Mouse (Mus musculus) lung, adult 18-20 months (tissue): ENCODE measurements around the gene Pigk.

Experiments
- DNase-seq, 2 experiments: peaks; one replicate each; pipeline ENCODE4 v3.0.0; 2022; ENCODE audit warnings: mixed read lengths in 2 of 2

The Pigk gene

DNA sequence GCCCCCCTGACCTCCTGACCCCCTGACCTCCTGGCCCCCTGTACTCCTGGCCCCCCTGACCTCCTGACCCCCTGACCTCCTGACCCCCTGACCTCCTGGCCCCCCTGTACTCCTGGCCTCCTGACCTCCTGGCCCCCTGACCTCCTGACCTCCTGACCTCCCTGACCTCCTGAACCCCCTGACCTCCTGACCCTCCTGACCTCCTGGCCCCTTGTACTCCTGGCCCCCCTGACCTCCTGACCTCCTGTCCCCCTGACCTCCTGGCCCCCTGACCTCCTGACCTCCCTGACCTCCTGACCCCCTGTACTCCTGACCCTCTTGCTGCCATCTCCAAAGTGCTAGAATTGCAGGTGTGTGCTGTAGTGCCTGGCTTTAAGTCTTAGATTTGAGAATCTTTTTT is 19.6 kb downstream of the Pigk start:
- DNase-seq, result no peak

GRCm38 (mm10) chr3:152734100-152734499 is 20.2 kb downstream of the Pigk start:
- DNase-seq, result no peak

- no peak for DNase-seq
Observed at GRCm38 (mm10) chr3:152735601-152736250, 21.8 kb downstream of the Pigk start.

DNA sequence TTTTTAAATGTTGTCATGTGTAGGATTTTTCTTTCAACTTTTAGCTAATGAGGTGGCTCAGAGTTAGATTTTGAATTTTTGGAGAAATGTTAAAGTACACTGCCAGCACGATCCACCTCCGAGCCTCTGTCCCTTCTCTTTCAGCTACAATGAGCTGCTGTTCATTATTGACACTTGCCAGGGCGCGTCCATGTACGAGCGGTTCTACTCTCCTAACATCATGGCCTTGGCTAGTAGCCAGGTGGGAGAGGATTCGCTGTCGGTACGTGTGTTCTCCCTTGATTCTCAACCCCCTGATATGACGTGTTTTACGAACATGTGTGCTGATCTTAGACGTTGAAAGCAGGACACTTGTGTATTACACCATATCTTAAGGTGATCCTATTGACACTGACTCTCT is 30.4 kb downstream of the Pigk start:
- DNase-seq, result no peak

- no peak for DNase-seq
Observed at GRCm38 (mm10) chr3:152745611-152746010, 31.7 kb downstream of the Pigk start.

DNA sequence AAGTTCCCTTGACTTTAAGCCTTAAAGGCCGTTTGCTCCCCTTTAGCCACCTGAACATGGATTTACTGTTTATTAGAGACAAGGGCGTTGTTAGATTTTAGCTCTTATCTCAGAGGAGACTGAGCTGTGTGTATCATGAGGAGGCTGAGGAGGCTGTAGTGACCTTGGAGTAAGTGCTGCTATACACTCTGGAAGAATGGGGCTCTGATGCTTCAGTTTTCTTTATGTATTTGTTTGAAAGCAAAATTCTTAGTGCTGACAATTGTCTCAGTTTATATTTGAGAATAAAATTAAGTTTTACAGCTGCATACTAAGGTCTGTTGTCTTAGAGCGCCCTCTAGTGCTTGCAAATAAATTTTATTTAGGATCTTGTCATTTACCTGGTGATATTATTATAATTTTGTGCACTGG is 35.6 kb downstream of the Pigk start:
- no peak for DNase-seq

- DNase-seq, result no peak
Observed at GRCm38 (mm10) chr3:152749881-152750280, 36.0 kb downstream of the Pigk start.

DNA sequence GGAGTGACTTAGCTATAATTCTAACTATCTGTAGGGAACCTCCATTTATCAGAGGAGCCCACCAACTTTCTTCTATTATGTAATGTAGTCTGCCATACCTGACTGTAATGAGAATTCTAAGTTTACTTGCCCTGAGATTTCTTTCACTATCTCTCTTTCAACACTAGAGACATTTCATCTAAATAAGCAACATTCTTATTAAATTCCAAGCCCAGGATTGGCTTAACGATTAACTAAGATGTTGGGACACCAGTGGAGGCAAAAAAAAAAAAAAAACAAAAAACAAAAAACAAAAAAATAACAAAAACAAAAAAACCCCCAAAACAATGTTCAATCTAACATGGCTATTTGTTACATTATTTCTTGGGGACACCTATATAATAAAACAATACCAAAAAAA is 39.0 kb downstream of the Pigk start:
- DNase-seq, result no peak

- DNase-seq, result no peak
Observed at GRCm38 (mm10) chr3:152753345-152753744, 39.4 kb downstream of the Pigk start.

- DNase-seq, result no peak
Observed at GRCm38 (mm10) chr3:152753920-152754764, 40.2 kb downstream of the Pigk start.

GRCm38 (mm10) chr3:152755515-152755914 is 41.6 kb downstream of the Pigk start:
- peak; percentile 33 to 56 for DNase-seq

GRCm38 (mm10) chr3:152756896-152757295 is 43.0 kb downstream of the Pigk start:
- DNase-seq, result no peak

DNA sequence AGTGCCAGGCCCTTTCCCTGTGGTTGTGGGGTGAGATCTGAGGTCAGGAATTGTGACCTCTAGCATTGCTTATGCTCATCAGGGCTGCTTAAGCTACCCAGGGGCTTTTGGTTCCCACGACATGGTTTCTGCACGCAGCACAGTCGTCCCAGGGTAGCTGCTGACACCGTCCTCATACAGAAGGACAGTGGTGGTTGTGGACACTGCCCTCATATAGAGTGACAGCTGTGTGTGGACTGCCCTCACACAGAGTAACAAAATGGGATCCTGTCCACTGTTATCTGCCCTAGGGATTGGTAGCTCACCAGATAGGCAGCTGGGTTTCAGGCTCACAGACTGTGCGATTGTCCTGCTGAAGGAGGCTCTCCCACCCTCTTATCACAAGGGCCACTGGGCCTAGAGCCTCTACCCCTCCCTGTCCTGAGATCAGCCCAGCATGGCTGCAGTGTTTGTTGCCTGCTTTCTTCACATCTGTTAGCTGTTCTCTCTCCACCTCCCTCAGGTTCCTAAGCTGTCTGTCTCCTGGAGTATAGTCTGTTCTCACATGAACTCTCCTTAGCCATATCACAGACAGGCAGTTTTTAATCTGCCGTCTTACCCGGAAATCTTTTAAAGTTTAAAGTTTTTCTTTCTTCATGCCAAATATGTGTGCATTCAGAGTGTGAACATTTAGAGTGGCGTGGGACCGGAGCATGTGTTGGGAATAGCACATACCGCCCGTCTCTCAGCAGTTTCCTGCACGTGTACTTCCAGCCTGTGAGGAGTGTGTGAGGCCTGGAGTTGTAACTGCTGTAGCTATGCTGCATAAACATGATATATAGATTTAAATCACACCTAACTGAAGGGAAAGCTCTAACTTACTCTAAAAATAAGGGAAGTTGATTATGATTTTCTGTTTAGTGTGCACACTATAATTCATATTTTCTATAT is 43.8 kb downstream of the Pigk start:
- no peak for DNase-seq

DNA sequence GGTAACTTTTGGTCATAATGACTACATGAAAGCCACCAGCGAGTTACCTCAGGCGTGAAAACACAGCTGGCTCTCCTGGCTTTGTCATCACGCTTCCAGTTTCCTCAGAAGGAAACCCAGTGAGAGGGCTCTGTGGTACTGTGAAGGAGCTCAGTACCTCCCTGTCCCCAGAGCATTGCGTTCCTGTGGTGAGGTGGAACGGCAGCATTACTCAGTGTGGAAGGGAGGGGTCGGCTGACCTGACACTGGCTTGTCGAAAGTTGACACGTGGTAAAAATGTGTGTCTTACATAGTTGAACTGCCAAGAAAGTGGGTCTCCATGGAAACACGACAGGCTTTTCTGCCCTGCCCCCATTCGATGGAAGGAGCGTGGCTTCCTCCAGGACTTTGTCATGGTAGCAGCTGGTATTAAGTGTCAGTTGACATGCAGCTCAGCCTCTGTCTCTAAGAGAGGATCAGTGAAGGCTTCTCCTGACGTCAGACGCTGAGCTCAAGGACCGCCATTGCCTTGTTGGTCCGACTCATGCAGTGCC is 44.7 kb downstream of the Pigk start:
- DNase-seq, result no peak

GRCm38 (mm10) chr3:152761116-152761515 is 47.2 kb downstream of the Pigk start:
- DNase-seq, result peak; percentile 15 to 33

- peak; percentile 8 to 26 for DNase-seq
Observed at GRCm38 (mm10) chr3:152761661-152762060, 47.8 kb downstream of the Pigk start.

DNA sequence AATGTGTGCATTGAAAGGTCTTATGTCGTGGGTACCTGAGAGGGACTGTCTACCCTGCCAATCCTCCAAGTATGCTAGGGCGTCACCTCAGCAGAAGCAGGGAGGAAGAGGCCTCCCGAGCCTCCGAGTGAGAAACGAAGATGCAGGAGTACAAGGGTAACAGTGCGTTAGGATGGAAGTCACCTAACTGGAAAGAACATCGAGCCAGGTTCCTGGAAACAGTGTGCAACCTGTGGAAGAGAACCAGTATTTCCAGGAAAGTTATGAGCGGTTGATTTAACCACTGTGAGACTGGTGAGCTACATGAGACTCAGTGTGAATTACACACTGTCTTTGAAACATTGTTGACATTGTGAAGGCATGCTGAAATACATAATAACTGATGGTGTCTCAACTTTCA is 48.4 kb downstream of the Pigk start:
- DNase-seq, result no peak

- peak; percentile 39 for DNase-seq
Observed at GRCm38 (mm10) chr3:152763139-152763882, 49.4 kb downstream of the Pigk start.

DNA sequence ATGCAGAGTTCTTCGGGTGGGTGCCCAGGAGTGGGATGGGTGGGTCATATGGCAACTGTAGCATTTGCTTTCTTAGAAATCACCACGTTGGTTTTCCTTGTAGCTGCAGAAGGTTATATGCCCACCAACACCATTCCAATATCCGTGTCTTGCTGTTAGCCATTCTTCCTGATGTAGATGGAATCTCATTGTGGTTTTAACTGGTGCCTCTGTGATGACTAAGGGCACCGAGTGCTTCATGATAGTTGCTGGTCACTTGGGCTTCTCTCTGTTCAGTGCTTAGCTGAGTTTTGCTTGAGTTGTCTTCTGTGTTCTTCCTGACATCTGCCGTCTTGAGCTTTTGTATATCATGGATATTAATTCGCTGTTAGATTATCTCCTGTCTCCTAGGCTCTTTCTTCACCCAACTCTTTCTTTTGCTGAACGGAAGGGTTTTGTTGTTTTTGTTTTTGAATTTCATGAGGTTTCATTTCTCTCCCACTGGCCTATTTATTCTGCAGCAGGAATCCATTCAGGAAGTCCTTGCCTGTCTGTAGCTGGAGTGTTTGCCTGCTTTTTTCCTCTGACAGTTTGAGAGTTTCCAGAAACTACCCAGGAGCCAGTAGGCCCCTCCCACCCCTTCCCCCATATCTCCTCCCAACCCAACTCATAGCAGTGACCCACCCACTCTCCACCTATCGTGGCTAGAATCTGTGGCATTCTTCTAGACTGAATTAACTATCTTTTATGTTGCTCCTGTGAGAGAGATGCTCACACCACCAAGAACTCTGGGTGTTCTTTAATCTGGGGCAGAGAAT is 50.8 kb downstream of the Pigk start:
- no peak for DNase-seq

GRCm38 (mm10) chr3:152767485-152767884 is 53.6 kb downstream of the Pigk start:
- no peak for DNase-seq

DNA sequence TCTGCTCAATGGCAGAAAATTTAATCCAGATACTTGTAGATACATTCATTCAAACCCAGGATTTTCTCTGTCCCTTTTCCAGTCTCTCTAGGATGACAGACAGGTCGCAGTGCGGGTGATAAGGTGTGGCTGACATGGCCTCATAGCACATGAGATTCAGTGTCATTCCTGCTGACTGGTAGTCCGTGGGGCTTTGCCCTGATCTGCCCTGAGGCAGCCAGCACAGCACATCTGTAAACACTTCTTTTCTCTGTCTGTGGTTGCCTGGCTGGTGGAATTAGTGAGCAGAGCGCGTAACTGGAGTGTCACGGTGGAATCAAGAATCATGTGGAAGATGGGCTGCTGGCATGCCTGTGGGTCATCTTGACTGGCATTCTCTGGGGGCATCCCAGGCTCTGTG is 56.2 kb downstream of the Pigk start:
- DNase-seq, result no peak
